Mouse (Mus musculus) layer of hippocampus, adult 18-20 months (tissue): Measurements from ENCODE around the gene Oxa1l. TPM values are rescaled to one million over a fixed set of nuclear protein-coding genes. Genes with fewer than 3 reads are reported as not detected.
A peak's percentile ranks its signal among the peaks of the same experiment; 100 is the strongest.

Experiments
- DNase-seq, 2 experiments: peaks; one replicate each; pipeline ENCODE4 v3.0.0; 2022; ENCODE audit warnings: low spot score in 2 of 2
- total RNA-seq, 2 experiments: library from RNA; stranded (reverse); gene quantifications; 2 replicates each; pipeline ENCODE4 v1.2.3; 2021

Gene Oxa1l
- total RNA-seq, 2 experiments from 2014 or later: 51.9 to 53.9 TPM

- DNase-seq: no peak
Measured at GRCm38 (mm10) chr14:54409057-54409645, 48.5 kb downstream of the Oxa1l start.

DNA sequence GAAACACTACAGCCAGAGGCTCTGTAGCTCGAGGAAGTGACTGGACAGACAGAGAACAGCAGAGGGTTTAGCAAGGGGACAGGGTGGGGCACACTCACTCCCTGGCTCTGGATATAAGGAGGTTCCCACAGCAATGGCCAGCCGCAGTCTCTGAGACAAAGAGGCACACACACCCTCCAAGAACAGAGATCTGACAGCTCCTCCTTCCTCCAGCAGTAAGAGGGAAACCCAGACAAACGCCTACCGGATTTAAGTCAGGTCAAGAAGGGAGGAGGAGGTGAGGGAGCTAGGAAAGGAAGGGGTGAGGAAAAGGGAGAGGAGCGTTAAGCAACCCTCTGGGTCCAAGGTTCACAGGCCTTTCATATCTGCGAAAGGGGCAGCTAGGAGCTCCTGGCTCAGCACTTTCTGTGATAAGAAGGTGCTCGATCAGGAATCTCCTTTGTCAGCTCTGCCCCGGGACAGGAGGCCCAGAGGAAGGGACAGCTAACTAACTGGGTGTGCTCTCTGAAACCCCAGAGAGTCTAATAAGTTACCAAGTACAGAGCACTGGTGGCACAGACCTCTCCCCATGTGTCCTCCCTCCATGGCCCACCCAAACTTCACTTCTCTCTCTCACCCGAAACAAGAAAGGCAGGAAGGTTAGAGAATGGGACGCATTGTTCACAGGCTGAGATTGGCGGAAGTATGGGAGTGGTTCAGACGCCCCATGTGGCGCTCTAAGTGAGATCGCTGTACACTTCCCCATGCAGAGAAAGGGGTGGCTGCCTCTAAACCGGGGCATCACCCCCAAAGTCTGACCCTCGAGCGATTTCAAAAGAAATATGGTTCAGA, 49.6 kb downstream of the Oxa1l start:
- no peak for DNase-seq

GRCm38 (mm10) chr14:54412000-54412576, 51.5 kb downstream of the Oxa1l start:
- no peak for DNase-seq

GRCm38 (mm10) chr14:54412629-54413170, 52.1 kb downstream of the Oxa1l start:
- DNase-seq: peak in 1 of 2 experiments; percentile 63

- no peak for DNase-seq
Measured at GRCm38 (mm10) chr14:54413877-54414700, 53.5 kb downstream of the Oxa1l start.

- no peak for DNase-seq
Measured at GRCm38 (mm10) chr14:54415241-54416020, 54.8 kb downstream of the Oxa1l start.

DNA sequence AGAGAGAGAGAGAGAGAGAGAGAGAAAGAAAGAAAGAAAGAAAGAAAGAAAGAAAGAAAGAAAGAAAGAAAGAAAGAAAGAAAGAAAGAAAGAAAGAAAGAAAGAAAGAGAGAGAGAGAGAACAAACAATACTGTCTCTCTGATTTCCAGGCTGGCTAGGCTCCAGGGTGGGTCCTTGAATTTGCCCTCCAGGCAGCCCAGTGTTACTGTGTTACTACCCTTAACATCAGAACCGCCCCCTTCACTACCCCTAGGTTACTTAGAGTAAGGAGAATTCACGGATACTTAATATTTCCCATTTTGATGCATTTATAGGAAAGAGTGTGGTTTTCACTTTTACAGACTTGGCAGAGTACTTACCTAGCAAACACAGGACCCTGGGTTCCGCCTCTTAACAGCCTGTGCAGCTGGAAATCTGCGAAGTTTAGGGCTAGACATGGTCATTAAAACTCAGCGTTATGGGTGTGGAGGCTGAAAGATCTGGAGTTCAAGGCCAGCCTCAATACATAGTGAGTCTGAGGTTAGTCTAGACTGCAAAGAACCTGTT, 55.7 kb downstream of the Oxa1l start:
- no peak for DNase-seq

DNA sequence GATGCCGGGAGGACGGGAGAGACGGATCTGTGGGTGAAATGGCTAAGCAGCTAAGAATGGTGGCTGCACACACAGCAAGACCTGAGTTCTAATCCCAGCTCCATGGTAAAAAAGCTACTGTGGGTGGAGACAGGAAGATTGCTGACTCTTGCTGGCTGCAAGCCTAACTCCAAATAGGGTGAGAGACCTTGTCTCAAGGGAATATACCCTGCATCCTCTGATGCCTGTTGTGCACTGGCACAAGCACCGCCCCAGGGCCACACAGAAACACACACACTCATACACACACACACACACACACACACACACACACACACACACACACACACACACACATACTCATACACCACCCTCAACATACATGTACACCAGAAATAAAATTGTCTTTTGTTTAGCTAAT, 56.2 kb downstream of the Oxa1l start:
- DNase-seq: no peak

- no peak for DNase-seq
Measured at GRCm38 (mm10) chr14:54417623-54418081, 57.0 kb downstream of the Oxa1l start, which contains the start of gene Slc7a7. Gene Slc7a7 (minus strand): TSS chr14:54417780.

Other genes starting within 250 kb of the Oxa1l start
- 100 to 1,000 TPM; 123 to 132 TPM for gene Dad1, start 106.7 kb upstream of the Oxa1l start, total RNA-seq
- gene Abhd4, start 106.6 kb upstream of the Oxa1l start, total RNA-seq: 10 to 100 TPM; 54.8 to 60.0 TPM
- gene Olfr49, start 75.9 kb upstream of the Oxa1l start, total RNA-seq: not detected
- gene Slc7a7, start 56.9 kb downstream of the Oxa1l start, total RNA-seq: 1 to 10 TPM; 1.5 to 2.2 TPM
- 100 to 1,000 TPM in 1 of 2 experiments, 10 to 100 TPM in 1; 94.8 to 109 TPM for gene Mrpl52, start 66.1 kb downstream of the Oxa1l start, total RNA-seq
- gene Mmp14, start 70.8 kb downstream of the Oxa1l start, total RNA-seq: 10 to 100 TPM; 15.0 to 15.2 TPM
- gene Lrp10, start 103.3 kb downstream of the Oxa1l start, total RNA-seq: 10 to 100 TPM; 33.8 to 34.6 TPM
- gene Rem2, start 115.3 kb downstream of the Oxa1l start, total RNA-seq: 10 to 100 TPM; 21.0 to 23.1 TPM
- 10 to 100 TPM; 51.5 to 56.7 TPM for gene Prmt5, start 156.7 kb downstream of the Oxa1l start, total RNA-seq
- 1 to 10 TPM; 2.6 to 3.4 TPM for gene Haus4, start 193.8 kb downstream of the Oxa1l start, total RNA-seq
- gene Ajuba, start 216.7 kb downstream of the Oxa1l start, total RNA-seq: under 1 TPM; 0.86 to 0.89 TPM
- gene 4931414P19Rik, start 245.2 kb downstream of the Oxa1l start, total RNA-seq: 1 to 10 TPM; 5.6 TPM